Mouse (Mus musculus): ENCODE results near the gene Ppcdc. TPM values are rescaled to one million over a fixed set of nuclear protein-coding genes. Genes with fewer than 3 reads are reported as not detected.

The Ppcdc gene
- polyA plus RNA-seq, 1 experiment from 2014 or later: 11.5 TPM

DNA sequence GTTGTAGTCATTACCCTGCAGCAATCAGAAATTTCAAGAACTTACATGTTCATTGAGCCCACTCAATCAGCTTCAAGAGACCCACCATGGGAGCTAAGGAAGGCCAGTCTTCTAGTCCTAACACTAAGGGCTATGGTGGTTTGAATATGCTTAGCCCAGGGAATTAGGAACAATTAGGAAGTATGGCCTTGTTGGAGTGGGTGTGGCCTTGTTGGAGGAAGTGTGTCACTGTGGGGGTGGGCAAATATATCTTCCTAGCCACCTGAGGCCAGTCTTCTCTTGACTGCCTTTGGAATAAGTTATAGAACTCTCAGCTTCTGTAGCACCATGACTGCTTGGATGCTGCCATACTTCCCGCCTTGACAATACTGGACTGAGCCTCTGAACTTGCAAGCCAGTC is 696 bp upstream of the Ppcdc start:
- WGBS (ENCODE audit: insufficient replicate concordance): 88% methylated on average over 1 of the region's 1 CpGs
- Histone ChIP-seq H3K27ac (ENCODE audit: low read depth) (no peak overlapping the region), H3K4me2 (ENCODE audit: low read depth, low read length) (0 out of 2 replicates have a peak overlapping the region, but pooled peaks have one; percentile 22)

DNA sequence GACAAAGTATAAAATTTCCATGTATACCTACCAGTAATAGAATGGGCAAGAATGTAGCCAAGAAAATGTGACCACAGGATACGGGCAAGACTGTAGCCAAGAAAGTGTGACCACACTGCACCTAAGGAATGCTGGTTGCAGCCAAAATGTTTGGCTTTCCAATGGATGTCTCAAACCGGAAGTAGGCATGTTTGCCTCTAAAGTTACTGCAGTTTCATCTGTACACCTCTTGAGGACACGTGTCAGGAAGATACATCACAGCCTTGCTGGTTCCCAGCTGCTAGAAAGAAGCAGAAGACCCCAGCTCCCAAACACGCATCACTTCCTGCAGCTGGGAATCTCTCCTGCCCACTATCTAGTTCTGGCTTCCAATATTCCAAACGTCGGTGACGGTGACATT is 841 bp downstream of the Ppcdc start:
- DNase-seq (no peak), ATAC-seq (no peak)
- H3K4me1 ChIP-seq (ENCODE audit: insufficient read depth): peaks cover 16% of the 10 kb centered on the region
- peak overlapping the region; percentile 58 for H3K4me3 ChIP-seq (ENCODE audit: low read depth, low read length)
- H3K4me2 ChIP-seq (ENCODE audit: low read depth, low read length): peak overlapping the region; percentile 77
- 35% methylated on average over 7 of the region's 7 CpGs for WGBS (ENCODE audit: insufficient replicate concordance)
- H3K27me3 ChIP-seq (ENCODE audit: insufficient read depth, low read length): no peaks in the 10 kb centered on the region
- no peak overlapping the region for H3K9ac ChIP-seq (replicated peaks)
- TF ChIP-seq CTCF (IDR thresholded peaks at IDR 0.05; ENCODE audit: low read depth): no peak
- H3K9me3 ChIP-seq (ENCODE audit: low read length): no peaks in the 10 kb centered on the region
- H3K27ac ChIP-seq (ENCODE audit: low read depth): peak overlapping the region; percentile 77; the same call in 1 of the 2 replicates
- H3K36me3 ChIP-seq (replicated peaks; ENCODE audit: insufficient read depth, low read length): no peaks in the 10 kb centered on the region; the same call in 1 of the 2 replicates

More for the DNA sequence above, 696 bp upstream of the Ppcdc start:
- Histone ChIP-seq H3K9ac (replicated peaks) (no peak overlapping the region), H3K9me3 (ENCODE audit: low read length) (no peaks in the 10 kb centered on the region), H3K27me3 (ENCODE audit: insufficient read depth, low read length) (no peaks in the 10 kb centered on the region), H3K36me3 (replicated peaks; ENCODE audit: insufficient read depth, low read length) (no peaks in the 10 kb centered on the region; the same call in 1 of the 2 replicates), H3K4me3 (ENCODE audit: low read depth, low read length) (no peak overlapping the region), H3K4me1 (ENCODE audit: insufficient read depth) (peaks cover 13% of the 10 kb centered on the region)
- ATAC-seq (no peak), DNase-seq (no peak)
- TF ChIP-seq CTCF (IDR thresholded peaks at IDR 0.05; ENCODE audit: low read depth) (no peak), EP300 (IDR thresholded peaks at IDR 0.05; ENCODE audit: low read depth) (no peak)

GRCm38 (mm10) chr9:57437896-57438614 is 1.9 kb downstream of the Ppcdc start:
- 58% methylated on average over 10 of the region's 10 CpGs for WGBS (ENCODE audit: insufficient replicate concordance)
- H3K9me3 ChIP-seq (ENCODE audit: low read length): no peaks in the 10 kb centered on the region
- no peaks in the 10 kb centered on the region for H3K36me3 ChIP-seq (replicated peaks; ENCODE audit: insufficient read depth, low read length)
- peaks cover 22% of the 10 kb centered on the region for H3K4me1 ChIP-seq (ENCODE audit: insufficient read depth)
- DNase-seq (no peak), ATAC-seq (no peak)
- TF ChIP-seq EP300 (IDR thresholded peaks at IDR 0.05; ENCODE audit: low read depth) (no peak), CTCF (IDR thresholded peaks at IDR 0.05; ENCODE audit: low read depth) (no peak)
- peak overlapping the region; percentile 11; the same call in 1 of the 2 replicates for H3K27ac ChIP-seq (ENCODE audit: low read depth)
- no peak overlapping the region for H3K4me3 ChIP-seq (ENCODE audit: low read depth, low read length)
- H3K9ac ChIP-seq (replicated peaks): no peak overlapping the region; the same call in 1 of the 2 replicates
- H3K4me2 ChIP-seq (ENCODE audit: low read depth, low read length): no peak overlapping the region
- no peaks in the 10 kb centered on the region for H3K27me3 ChIP-seq (ENCODE audit: insufficient read depth, low read length)

DNA sequence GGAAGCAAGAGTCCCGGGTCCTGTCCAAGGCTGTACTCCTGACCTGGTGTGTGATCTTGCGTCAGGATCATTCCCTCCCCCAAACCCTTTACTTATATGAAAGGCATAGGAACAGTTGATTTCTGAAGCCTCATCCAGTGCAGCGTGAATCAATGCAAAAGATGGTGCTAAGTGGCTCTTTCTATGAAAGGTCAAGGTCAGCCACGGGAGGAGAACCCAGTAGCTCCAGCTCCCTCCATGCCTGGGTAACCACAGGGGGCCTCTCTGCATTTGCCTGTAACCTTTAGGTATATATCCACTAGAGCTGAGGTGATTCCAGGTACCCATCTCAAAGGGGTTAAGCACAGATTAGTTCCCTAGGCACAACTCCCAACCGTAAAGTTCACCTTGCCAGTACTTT is 3.8 kb downstream of the Ppcdc start:
- Histone ChIP-seq H3K36me3 (replicated peaks; ENCODE audit: insufficient read depth, low read length) (no peaks in the 10 kb centered on the region), H3K4me2 (ENCODE audit: low read depth, low read length) (no peak overlapping the region), H3K27ac (ENCODE audit: low read depth) (no peak overlapping the region), H3K9me3 (ENCODE audit: low read length) (no peaks in the 10 kb centered on the region), H3K4me1 (ENCODE audit: insufficient read depth) (peaks cover 25% of the 10 kb centered on the region), H3K9ac (replicated peaks) (no peak overlapping the region), H3K4me3 (ENCODE audit: low read depth, low read length) (no peak overlapping the region), H3K27me3 (ENCODE audit: insufficient read depth, low read length) (no peaks in the 10 kb centered on the region)
- DNase-seq (no peak), ATAC-seq (no peak)
- TF ChIP-seq CTCF (IDR thresholded peaks at IDR 0.05; ENCODE audit: low read depth) (no peak), EP300 (IDR thresholded peaks at IDR 0.05; ENCODE audit: low read depth) (no peak)
- 68% methylated on average over 5 of the region's 5 CpGs for WGBS (ENCODE audit: insufficient replicate concordance)

DNA sequence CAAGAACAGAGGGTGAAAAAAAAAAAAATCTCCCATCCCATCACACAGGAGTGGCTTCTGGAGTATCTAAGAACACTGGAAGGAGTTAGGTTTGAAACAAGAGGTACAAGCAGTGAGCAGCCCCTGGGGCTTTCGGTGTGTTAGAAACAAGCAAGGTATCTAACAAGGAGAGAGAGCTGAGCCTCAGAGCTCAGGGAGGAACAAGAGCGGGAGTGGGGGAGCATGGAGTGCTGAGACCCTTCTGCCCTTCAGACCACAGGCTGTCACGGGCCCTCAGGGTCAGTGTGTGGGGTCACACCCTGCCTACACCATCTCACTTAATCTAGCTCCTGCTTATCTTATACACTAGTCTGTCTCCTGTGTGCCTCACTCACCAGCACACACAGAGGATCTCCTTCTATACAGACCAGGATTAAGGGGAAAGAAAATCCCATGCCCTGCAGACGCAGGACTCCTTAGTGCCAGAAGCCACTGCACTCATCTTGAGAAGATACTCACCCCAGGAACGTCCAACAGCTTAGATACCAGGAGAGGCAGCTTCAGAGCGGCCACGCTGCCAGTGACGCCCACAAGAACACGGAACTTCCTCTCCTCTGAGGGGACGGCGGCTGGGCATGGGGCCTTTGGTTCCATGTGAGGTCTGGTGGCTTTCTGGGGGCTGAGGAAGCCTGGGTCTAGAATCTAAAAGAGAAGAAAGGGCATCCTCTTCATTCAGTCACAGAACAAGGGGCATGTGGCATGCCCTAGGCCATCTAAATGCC is 5.3 kb downstream of the Ppcdc start:
- Histone ChIP-seq H3K4me1 (ENCODE audit: insufficient read depth) (peaks cover 24% of the 10 kb centered on the region), H3K4me2 (ENCODE audit: low read depth, low read length) (no peak overlapping the region), H3K27ac (ENCODE audit: low read depth) (no peak overlapping the region), H3K27me3 (ENCODE audit: insufficient read depth, low read length) (no peaks in the 10 kb centered on the region), H3K9me3 (ENCODE audit: low read length) (no peaks in the 10 kb centered on the region), H3K36me3 (replicated peaks; ENCODE audit: insufficient read depth, low read length) (no peaks in the 10 kb centered on the region), H3K9ac (replicated peaks) (no peak overlapping the region), H3K4me3 (ENCODE audit: low read depth, low read length) (no peak overlapping the region)
- ATAC-seq (no peak), DNase-seq (no peak)
- TF ChIP-seq CTCF (IDR thresholded peaks at IDR 0.05; ENCODE audit: low read depth): no peak
- TF ChIP-seq EP300 (IDR thresholded peaks at IDR 0.05; ENCODE audit: low read depth): no peak
- 46% methylated on average over 11 of the region's 11 CpGs for WGBS (ENCODE audit: insufficient replicate concordance)
